Mouse (Mus musculus): ENCODE results near the gene Mgat5.

The Mgat5 gene

DNA sequence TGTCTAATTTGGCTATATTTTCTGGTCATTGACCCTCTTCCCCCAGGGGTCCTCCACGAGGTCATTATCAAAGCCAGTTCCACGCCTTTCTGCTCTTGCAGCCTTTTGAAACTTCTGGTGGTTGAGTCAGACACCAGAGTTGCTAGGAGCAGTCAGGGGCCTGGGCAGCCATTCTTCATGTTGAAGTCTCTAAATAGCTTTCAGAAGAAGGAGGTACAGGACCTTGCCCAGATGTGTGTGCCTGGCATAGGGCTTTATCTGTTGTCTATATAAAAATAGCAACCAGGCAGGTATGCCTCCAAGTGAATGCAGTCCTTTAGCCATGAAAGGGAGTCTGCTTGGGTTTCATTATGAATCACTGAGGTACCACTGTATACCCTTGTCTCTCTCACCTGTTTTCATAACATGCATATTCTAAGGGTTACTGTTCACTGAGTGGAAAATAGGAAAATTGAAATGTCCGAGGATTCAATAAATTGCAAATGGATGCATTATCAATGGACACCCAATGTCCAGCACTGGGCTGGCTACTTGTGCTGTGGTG, 141.9 kb downstream of the Mgat5 start:
- no peak for DNase-seq

DNA sequence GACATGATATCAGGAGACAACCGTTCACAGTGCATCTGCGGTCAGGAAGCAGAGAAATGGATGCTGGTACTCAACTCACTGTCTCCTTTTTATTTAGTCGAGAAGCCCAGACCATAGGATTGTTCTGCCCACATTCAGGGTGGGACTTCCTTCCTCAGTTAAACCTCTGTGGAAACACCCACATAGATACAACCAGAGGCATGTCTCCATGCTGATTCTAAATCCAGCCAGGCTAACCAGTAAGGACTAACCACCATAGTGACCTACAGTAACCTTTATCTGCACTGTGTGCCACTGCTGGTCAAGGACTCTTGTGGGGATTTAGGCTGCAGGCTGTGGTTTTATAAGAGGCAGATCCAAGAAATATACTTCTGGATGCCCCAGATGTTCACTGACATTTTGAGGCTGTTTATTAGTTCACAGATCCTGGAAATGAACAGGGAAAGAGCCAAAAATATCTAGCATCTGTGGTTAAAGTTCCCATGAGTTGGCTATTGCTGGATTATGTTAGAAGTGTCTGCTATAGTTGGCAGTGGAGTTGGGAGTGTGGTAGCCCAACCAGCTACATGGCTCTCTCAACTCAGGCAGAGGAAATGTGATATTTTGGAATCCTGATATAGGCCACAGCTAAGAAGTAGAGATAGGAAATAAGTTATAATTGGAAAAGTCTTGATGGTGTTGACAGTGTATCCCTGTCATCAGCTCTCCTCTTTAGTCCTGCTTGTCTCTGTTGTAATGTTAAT, 143.2 kb downstream of the Mgat5 start:
- no peak for DNase-seq

DNA sequence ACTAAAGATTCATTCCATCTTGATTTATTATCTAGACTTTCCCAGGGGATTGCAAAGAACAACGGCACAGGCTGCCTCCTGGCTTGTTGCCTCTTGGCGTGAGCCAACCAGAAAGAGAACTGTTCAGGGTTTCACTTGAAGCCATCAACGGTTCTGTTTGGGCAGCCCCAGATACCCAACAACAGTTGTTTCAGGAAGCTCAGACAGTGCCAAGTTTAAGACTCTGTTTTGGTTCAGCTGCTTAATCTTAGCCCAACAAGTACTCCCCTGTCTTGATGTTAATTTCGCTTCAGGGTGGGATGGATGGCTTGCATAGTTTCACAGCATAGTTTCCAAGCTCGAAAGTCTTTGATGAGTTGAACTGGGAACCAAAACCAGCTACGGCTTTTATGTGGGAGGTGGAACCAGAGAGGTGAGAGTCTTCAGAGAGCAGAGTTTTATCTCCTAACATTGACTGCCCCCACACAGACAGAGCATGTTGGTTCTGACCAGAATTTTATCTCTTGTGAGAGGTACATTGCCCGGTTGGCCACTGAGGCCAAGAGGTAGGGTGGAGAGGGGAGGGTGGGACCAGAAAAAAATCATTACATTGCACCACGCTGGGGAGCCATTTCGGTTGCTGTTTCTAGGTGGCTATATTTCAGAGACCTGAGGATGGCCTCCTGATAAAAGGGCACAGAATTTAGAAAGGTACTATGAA, 144.0 kb downstream of the Mgat5 start:
- no peak for DNase-seq

DNA sequence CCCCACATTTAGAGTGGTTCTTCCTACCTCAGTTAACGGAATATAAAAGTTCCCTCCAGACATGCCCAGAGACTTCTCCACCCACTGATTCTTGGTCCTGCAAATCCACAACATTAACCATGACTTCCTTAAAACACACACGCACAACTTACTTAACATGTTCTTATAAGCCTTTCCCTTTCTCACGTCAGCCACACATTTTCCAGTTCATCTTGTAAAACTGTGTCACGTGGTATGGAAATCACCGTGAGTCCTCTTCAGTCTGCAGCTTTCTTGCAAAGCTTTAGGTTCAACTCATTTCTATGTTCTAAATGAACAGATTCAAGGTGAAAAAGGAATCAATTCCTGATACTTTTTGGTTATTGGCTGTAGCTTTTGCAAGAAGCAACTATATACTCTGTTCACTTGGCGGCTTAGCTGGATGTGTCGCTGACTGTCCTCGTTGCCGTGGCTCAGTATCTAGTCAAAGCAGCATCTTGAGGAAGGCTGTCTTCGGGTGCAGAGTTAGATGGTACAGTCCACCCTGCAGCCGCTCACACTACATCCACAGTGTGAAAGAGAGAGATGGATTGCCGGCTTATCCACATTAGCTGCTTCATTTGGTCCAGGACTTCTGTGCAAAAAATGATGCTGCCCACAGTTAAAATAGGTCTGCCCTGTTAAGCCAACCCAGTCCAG, 146.7 kb downstream of the Mgat5 start:
- no peak for DNase-seq

DNA sequence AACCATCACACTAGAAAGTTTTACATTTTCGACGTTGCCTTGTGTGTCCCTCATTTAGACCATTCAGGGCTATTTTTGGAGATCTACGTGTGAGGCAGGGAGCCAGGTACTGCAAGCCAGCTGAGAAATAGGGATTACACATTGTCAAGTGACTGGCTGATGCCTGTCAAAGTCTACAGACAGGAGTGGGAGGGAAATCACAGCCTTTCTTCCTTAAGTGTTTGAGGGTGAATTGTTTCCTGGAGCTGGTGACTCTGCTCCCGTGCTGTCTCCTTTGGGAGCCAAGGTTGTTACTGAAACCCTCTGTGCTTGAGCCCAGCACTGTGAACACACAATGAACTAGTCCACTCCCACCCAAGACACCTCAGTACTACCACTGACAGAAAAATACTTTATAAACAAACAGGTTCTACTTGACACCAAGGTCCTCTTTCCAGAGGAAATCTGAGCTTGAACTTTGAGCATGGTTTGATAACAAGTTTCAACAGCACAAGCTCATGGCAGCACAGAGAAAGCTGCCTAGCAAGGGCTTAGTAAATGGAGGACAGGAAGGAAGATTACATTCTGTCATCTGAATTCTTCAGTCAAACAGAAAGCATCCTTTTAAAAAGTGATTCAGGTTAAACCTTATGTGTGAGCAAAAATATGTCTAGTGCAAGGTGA, 147.4 kb downstream of the Mgat5 start:
- DNase-seq, result no peak

DNA sequence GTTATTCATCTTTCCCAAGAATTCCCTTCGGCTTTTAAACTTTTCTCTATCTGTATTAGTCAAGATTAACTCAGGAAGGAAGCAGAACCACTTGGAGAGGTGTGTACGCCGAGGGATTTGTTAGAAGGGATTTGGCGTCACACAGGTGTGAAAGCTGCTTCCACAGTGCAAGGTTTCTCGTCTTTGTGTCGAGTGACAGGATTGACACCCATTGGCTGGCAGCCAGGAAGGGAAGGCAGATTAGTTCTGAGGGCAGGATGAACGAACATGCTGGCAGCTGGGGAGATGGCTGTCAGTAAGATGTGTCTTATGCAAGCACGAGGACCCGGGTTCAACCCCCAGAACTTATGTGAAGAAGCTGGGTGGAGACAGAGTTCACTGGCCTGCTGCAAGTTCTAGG, 148.6 kb downstream of the Mgat5 start:
- no peak for DNase-seq

DNA sequence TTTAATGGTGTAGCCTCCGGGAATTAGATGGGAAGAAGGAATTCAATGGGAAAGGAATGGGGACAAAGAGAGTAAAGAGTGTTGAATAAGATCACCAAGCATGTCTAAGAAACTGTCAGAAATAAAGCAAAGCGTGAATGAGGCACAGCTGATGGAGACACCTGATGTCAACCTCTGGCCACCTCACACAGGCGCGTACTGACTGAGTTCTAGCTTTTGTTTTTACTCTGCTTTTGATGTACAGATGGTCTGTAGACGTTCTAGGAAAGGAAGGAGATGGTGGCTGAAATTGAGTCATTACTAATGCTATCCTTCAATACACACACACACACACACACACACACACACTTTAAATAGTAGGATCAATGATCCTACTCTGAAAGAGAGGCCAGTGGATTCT, 149.3 kb downstream of the Mgat5 start:
- DNase-seq, result no peak

DNA sequence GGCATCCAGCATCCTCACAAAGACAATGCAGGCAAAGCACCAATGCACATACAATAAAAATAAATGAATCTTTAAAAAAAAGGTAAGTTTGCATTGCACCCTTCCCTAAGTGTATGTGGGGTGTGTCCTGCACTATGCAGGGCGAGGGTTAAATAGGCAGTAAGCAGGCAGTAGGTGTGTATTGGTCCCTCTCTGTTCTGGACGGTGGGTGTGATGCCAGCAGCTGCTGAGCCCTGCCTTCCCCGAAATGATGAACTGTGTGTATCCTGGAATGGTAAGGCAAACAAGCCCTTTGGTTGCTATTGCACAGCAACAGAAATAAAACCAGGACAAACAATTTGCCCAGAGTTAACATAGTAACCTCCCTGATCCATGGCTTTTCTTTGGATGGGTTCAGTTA, 150.2 kb downstream of the Mgat5 start:
- no peak for DNase-seq

DNA sequence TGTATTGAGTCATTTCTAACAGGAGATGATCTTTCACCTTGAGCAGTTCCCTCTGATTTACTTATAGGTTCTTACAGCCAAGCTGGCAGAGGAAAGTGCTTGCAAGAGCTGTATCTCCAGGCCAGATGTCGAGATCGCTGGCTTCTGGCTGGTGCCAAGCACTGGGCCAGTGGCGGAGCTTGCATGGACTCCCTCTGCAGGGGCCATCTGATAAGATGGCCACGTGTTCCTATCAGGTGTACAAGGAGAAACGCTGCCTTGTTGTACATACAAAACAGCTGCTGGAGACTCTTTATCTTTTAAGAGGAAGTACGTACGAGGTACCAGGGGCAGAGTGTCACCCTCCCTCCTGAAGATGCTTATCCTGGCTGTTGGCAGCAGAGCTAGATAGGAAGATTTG, 158.8 kb downstream of the Mgat5 start:
- no peak for DNase-seq

DNA sequence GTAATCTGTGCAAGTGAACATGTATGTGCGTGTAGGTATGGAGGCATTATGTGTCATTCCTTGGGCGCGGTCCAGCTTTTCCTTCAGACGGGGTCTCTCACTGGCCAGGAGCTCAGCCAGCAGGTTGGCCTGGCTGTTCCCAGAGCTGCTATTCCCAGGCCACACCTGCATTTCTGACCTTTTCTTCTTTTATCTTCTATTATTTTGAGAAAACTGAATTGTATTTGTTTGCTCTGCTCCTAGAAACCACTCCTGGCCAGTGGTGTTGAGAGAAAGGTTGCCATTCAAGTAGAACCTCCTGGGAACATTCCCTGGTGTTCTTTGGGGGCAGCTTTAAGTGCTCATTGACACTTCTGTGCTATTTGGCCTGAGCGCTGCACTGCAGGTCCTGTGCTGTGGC, 160.9 kb downstream of the Mgat5 start:
- no peak for DNase-seq

DNA sequence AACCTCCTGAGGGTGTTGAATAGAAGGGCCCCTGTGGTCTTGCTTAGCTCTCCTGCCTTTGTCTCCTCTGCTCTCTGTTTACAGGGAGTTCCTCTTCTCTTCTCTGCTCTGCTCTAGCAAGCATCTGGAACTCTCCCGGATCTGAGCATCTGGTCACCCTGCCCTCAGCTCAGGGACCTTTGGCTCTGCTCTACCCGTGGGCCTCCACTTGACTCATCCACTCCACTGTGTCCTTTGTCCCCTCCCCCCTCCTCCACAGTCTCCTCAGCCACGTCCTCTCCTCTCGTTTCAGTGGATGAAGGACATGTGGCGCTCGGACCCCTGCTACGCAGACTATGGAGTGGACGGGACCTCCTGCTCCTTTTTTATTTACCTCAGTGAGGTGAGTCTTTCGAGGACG, 161.3 kb downstream of the Mgat5 start:
- DNase-seq, result no peak

DNA sequence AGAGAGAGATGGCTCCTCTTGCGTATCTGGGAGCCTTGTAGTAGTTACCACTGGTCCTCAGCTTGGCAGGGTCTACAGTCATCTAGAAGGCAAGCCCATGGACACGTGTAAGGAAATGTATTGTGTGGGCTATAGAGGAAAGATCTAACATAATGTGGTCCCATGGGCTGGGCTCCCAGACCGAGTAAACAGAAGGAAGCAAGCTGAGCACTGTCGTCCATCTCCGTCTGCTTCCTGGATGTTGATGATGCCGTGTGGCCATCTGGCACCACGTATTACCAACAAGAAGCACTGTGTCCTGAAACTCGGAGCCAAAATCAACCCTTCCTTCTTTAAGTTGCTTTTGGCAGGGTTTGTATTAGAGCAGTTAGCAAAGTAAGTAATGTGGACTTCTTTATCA, 163.7 kb downstream of the Mgat5 start:
- no peak for DNase-seq

DNA sequence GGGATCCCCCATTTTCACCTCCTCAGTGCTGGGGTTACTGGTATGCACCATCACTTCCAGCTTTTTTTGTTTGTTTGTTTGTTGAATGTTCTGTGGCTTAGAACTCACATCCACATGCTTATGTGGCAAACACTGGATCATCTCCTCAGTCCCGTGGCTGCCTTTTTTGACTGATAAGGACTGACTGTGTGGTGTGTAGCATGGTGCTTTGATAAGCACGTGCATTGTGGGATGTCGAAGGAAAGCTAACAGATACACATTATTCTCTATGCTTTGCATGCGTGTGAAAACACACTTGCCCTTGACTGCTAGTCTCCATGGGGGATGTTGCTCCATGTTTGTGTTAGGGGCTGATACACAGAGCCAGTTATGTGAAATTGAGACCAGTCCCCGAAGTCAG, 164.7 kb downstream of the Mgat5 start:
- DNase-seq, result no peak

DNA sequence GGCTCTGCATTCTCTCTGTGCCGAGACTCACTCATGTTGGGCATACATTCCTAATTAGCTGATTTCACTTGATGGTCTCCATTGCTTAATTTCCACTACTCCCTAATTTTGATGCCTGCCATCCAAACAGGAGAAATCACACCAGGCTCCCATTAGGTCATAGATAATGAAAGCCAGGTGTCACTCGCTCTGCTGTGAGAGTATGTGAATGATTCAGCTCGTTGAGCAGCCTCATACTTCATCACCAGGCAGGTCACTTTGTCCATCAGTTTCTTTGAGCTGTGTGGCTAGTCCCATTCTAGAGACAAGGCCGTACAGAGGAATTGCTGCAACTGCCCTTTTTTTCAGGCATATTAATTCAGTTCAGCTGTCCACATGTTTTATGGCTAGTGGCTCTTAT, 167.3 kb downstream of the Mgat5 start:
- DNase-seq, result no peak

DNA sequence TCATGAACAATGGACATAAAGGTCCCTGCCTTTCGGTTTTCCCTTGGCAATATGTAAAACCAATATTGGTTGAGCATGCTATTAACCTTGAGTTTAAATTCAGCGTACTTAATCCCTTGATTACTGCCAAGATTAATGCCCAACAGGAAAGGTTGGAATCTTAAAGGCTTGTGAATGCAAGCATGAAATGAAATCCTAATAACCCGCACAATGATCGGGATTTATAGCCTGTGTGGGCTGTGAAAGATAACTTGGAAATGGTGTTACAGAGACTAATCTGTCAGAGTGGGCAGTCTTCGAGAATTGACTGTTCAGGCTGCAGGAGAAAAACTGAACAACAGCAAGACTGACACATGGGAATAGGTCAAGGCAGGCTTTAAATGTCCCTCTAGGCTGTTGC, 168.7 kb downstream of the Mgat5 start:
- DNase-seq, result no peak

DNA sequence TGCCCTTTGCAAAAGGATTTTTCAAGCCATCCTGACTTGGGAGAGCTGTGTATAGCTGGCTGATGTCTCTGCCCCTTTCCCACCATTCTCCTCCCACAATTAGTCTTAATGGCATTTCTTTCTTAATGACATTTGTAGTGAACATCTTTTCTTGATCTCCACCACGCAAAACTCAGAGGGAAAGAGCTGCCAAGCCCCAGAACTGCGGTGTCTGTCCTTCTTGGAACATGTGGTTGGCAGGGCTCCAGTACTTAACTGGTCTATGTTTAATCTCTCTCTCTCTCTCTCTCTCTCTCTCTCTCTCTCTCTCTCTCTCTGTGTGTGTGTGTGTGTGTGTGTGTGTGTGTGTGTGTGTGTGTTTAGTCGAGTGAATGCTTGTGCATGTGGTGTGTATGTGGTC, 169.3 kb downstream of the Mgat5 start:
- DNase-seq, result no peak

DNA sequence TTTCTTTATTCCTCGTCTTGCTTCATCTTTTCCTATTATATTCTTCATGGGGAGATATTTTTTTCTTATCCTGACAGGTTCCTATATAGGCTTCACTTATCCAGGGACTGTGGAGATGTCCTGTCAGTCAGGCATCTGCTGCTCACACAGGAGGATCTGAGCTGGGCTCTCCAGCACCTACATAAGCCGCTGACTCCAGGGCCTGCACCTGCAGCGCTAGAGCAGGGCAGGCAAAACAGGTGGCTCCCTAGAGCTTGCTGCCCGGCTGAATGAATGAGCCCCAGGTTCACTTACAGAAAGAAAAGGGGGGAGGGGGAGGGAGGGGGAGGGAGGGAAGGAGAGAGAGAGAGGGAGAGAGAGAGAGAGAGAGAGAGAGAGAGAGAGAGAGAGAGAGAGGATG, 175.3 kb downstream of the Mgat5 start:
- DNase-seq, result no peak

DNA sequence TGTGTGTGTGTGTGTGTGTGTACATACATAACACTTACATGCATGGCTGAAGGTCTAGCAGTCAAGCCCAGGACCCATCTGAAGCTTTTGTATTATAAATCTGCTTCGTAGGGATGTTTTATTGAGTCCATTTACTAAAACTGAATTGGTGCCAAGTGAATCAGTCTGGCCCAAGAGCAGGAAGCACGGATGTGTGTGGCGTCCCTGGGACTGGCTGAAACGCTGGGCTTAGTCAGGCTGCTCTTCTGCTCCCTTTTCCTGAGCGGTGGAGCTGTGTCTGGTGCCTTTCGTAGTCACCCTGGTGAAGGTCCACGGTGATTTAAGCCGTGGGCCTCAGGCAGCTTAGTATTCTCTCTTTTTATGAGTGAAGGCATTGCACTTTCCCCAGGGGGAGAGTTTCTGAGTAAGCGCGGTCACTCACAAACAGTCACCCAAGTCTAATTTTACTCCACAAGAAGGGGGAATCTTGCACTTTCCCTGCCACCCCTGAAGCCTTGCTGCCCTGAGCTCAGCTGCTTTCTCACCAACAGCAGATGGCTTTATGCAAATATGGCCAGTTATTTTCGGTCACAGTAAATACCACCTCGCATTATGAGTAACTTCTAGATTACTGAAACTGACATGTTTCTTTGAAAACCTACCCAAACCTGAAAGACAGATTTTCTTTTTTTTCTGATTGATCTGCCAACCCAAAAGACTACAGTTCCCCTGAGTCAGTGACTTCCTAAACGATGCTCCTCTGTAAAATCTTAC, 176.1 kb downstream of the Mgat5 start:
- DNase-seq, result no peak

DNA sequence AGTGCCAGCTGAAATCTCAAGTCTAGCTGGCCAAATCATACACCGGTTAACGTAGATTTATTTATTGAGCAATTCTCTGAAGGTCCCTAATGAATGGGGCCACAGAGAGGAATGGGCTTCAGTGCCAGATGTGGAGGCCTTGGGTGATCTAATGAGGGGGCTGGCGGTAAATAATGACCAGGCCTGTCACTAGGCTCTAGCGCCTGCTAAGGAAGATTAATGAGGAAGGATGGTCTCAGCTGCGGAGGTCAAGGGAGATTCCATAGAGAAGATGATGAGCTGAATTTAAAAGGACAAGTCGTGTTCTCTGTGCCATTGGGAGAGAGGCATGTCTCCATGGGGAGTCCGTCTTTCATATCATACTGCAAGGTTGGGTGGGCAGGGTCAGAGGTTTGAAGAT, 178.3 kb downstream of the Mgat5 start:
- no peak for DNase-seq

DNA sequence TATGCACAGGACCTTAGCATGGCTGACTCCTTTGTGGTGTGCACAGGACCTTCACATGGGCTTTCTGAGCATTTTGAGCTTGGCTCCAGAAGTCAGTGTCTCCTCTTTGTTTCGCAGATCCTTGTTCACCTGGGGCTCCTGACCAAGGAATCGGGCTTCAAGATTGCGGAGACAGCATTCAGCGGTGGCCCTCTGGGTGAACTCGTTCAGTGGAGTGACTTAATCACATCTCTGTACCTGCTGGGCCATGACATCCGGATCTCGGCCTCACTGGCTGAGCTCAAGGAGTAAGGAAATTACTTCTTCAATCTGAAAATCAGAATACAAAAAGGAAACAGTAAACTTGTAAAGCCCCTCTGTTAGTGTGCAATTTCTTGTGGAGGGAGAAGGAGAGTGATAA, 182.4 kb downstream of the Mgat5 start:
- no peak for DNase-seq

DNA sequence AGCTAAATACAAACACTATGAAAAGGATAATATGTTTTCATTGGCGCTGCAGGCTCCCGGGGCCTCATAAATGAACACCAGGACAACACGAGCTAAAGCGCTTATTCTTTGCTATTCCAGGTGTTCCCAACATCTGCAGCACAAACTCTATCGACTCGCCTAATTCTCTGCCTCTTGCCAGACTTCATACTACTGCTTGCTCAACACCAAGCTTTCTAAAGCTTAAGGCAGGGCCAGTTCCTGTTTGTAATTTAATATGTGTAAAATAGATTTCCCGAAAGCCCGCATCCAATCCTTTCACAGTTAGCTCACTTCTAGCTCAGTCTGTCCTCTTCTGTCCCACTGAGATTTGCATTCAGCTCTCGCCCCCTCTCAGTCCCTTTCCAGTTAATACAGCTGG, 182.8 kb downstream of the Mgat5 start:
- DNase-seq, result no peak

DNA sequence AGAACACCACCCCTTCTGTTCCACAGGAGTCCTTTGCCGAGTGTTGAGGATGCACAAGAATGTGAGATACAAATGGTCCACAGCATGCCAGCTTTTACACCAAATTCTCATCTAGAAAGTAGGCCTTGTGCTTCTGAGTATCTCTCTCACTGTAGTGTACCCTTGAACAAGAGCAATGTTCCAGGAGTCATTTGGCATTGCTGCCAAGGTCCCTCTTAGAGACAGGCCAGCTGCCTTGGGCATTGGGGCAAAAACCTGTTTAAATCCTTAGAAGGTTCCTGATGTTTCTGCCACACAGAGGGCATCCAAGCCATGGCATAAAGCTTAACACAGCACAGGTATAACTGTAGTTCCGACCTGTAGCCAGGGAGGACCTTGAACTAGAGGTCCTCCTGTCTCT, 189.9 kb downstream of the Mgat5 start:
- no peak for DNase-seq

DNA sequence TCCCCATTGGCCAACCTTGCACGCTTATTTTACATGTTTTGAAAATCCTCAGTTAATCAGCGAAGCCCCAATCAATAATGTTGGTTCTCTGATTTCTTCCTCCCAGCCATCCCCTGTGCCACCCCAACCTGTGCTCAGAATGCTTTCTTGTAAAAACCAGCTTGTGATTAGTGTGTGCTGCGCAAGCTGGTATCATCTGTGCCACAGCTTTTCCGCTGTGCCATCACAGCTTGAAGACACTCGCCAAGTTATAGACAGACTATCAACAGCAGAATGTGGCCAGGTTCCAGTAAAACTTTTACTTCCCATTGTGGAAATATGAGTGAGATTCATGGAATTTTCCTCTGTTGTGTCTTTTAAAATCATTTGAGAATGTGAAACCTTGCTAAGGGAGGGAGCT, 190.9 kb downstream of the Mgat5 start:
- no peak for DNase-seq
